Mouse (Mus musculus): ENCODE data around the gene Srpr. TPM values are rescaled to one million over a fixed set of nuclear protein-coding genes. Genes with fewer than 3 reads are reported as not detected.

Gene Srpr
- polyA plus RNA-seq, 1 experiment from 2014 or later: 125 TPM

DNA sequence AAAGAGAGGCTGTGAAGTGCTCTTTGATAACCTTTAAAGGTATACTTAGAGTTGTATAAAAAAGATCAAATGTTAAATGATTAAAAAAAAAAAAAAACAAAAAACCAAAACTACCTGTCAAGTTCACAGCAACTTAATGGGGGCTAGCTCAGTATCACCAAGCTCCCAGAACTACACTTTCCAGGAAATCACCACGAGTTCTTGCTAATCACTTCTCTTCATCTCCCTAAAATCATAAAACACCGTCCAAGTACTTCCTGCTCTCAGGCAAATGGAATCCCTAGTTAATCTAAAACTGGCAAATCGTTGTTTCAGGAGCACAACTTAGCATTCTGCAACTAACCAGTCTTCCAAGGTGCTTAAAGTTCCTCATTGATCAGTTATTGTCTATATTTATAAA lies 64.5 kb downstream of the Srpr start:
- Histone ChIP-seq H3K4me3 (ENCODE audit: low read length) (no peak overlapping the region), H3K9me3 (ENCODE audit: control insufficient read depth, low read length) (no peaks in the 10 kb centered on the region), H3K27ac (ENCODE audit: low read depth, low read length) (no peak overlapping the region), H3K4me1 (ENCODE audit: control insufficient read depth, insufficient read depth, low read length) (peaks cover 15% of the 10 kb centered on the region), H3K27me3 (ENCODE audit: control insufficient read depth, insufficient read depth, low read length) (no peaks in the 10 kb centered on the region), H3K9ac (ENCODE audit: low read depth, low read length) (no peak overlapping the region), H3K36me3 (ENCODE audit: control insufficient read depth, insufficient read depth, low read length) (no peaks in the 10 kb centered on the region; the same call in 1 of the 2 replicates), H3K4me2 (replicated peaks; ENCODE audit: low read depth, low read length) (no peak overlapping the region)
- 60% methylated on average over 3 of the region's 3 CpGs for WGBS
- ATAC-seq (ENCODE audit: low FRiP score, low TSS enrichment): no peak

DNA sequence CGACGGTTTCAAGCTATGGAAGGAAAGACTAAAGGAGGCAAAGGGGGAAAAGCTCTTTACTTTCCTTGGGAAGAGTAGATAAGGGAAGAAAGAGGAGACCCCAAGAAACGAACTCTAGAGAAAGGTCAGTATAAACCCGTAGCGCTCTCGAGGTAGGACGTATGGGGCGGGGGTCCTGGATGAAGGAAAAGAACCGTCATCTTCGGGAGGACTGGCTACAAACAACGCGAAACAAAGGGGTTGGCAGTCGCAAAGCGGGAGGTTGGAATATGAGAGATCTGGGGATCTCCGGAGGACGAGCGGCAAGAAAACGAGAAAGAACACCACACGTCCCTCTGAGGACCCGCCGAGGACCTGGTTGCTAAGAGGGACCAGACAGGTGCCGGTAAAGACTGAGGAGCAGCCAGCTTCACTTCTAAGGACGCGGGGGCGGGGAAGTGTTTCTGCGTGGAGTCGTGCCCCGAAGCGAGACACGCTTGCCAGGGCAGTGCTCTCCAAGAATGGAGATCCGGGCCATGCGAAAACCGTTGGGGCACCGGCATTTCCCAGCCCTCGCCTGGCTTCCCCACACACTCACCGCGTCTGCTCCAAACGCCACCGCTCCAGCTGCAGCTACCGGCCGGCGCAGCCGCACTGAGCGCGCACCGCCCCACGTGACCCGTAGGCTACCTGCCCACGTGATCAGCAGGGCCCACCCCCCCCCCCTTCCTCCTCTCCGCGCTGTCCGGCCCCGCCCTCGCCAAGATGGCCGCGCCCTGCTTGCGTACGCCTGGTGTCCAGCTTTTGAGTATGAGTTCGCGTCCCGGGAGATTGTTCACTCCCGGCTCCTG lies 67.4 kb downstream of the Srpr start, which contains the start of the genes Fam118b and Rpusd4:
Gene Fam118b, minus strand, starts transcription at position 660 of the 830 bp plus-strand sequence.
Gene Rpusd4, plus strand, starts transcription at position 720 of the 830 bp plus-strand sequence.
- H3K4me3 ChIP-seq (ENCODE audit: low read length): peak within 1 kb of the TSS; percentile 52
- peak; percentile 98 for ATAC-seq (ENCODE audit: low FRiP score, low TSS enrichment)
- peak within 1 kb of the TSS; percentile 63 for H3K9ac ChIP-seq (ENCODE audit: low read depth, low read length)
- 0 out of 2 replicates have a peak within 1 kb of the TSS, but pooled peaks have one; percentile 6 for H3K27ac ChIP-seq (ENCODE audit: low read depth, low read length)
- peak within 1 kb of the TSS; percentile 92 for H3K4me2 ChIP-seq (replicated peaks; ENCODE audit: low read depth, low read length)
- peaks cover 15% of the 10 kb centered on the region for H3K4me1 ChIP-seq (ENCODE audit: control insufficient read depth, insufficient read depth, low read length)
- WGBS: under 1% methylated on average over 60 of the region's 62 CpGs
- no peaks in the 10 kb centered on the region for H3K9me3 ChIP-seq (ENCODE audit: control insufficient read depth, low read length)
- H3K27me3 ChIP-seq (ENCODE audit: control insufficient read depth, insufficient read depth, low read length): no peaks in the 10 kb centered on the region
- H3K36me3 ChIP-seq (ENCODE audit: control insufficient read depth, insufficient read depth, low read length): peaks cover 14% of the 10 kb centered on the region

DNA sequence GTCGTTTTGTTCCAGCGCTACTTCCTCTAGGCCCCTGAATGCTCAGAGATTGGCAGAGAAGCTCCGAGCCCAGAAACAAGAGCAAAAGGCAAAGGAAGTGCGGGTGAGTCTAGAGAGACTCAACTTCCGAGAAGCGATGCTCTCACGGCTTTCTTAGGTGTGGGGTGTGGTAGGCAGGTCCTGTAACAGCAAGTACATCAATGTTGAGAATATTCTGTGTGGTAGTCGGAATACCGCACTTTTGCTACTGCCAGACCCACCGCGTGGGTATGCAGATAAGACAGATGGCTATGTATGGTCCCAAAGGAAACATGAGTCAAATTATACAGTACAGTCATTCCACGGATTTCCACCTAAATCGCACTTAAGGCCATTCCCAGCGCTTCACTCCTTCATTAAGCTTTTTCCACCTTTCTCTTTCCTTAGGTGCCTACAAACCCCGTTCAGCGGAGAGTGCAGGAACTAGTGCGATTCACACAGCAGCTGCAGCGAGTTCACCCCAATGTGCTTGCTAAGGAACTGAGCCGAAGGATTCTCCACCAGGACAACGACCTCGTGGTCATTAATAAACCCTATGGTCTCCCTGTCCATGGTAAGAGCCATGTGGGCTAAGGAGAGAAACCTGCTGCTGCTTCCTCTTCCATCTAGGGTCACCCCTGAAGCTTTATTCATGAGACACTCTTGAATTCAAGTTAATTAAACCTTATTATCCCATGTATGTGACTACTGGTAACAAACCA lies 68.2 kb downstream of the Srpr start:
- Histone ChIP-seq H3K9me3 (ENCODE audit: control insufficient read depth, low read length) (no peaks in the 10 kb centered on the region), H3K27me3 (ENCODE audit: control insufficient read depth, insufficient read depth, low read length) (no peaks in the 10 kb centered on the region), H3K4me2 (replicated peaks; ENCODE audit: low read depth, low read length) (peak overlapping the region; percentile 59), H3K27ac (ENCODE audit: low read depth, low read length) (no peak overlapping the region), H3K4me3 (ENCODE audit: low read length) (peak overlapping the region; percentile 52), H3K36me3 (ENCODE audit: control insufficient read depth, insufficient read depth, low read length) (peaks cover 22% of the 10 kb centered on the region), H3K9ac (ENCODE audit: low read depth, low read length) (peak overlapping the region; percentile 53), H3K4me1 (ENCODE audit: control insufficient read depth, insufficient read depth, low read length) (peaks cover 15% of the 10 kb centered on the region)
- WGBS: 1% methylated on average over 21 of the region's 21 CpGs
- peak; percentile 48 for ATAC-seq (ENCODE audit: low FRiP score, low TSS enrichment)

DNA sequence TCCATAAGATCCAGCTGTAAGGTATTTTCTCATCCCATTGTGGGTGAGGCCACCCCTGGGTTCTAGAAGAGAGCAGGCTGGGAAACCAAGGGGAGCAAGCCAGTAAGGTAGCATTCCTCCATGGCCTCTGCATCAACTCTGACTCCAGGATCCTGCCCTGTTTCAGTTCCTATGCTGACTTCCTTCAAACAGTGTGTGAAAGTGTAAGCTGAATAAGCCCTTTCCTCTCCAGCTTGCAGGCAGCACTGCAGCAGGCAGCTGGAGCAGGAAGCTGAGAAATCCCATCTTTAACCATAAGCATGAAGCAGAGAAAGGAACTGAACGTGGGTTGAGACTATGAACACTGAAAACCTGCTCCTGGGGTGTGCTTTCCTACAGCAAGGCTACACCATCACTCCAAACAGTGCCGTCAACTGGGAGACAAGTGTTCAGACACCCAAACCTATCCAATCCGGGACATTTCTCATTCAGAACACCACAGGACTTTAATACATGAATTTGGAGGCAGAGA lies 77.9 kb downstream of the Srpr start:
- Histone ChIP-seq H3K4me2 (replicated peaks; ENCODE audit: low read depth, low read length) (no peak overlapping the region), H3K9ac (ENCODE audit: low read depth, low read length) (no peak overlapping the region), H3K4me3 (ENCODE audit: low read length) (no peak overlapping the region), H3K36me3 (ENCODE audit: control insufficient read depth, insufficient read depth, low read length) (peaks cover 44% of the 10 kb centered on the region), H3K9me3 (ENCODE audit: control insufficient read depth, low read length) (no peaks in the 10 kb centered on the region), H3K4me1 (ENCODE audit: control insufficient read depth, insufficient read depth, low read length) (peaks cover 4% of the 10 kb centered on the region; the same call in 1 of the 2 replicates), H3K27me3 (ENCODE audit: control insufficient read depth, insufficient read depth, low read length) (no peaks in the 10 kb centered on the region), H3K27ac (ENCODE audit: low read depth, low read length) (no peak overlapping the region)
- no peak for ATAC-seq (ENCODE audit: low FRiP score, low TSS enrichment)
- 86% methylated on average over 3 of the region's 3 CpGs for WGBS

DNA sequence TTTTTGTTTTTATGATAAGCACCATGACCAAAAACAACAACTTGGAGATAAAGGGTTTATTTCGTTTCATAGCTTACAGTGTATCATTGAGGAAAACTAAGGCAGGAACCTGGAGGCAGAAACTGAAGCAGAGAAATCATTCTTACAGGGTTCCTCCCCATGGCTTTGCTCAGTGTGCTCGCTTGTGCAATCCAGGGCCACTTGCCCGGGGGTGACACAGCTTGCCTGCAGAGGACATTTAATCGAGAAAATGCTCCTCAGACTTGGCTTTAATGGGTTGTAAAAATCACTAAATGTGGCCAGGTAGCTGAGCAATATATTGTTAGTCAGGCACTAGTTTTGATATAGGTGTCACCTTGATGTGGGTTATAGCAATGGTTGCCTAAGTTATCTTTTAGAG lies 78.5 kb downstream of the Srpr start:
- peaks cover 9% of the 10 kb centered on the region; the same call in 1 of the 2 replicates for H3K4me1 ChIP-seq (ENCODE audit: control insufficient read depth, insufficient read depth, low read length)
- no peak for ATAC-seq (ENCODE audit: low FRiP score, low TSS enrichment)

DNA sequence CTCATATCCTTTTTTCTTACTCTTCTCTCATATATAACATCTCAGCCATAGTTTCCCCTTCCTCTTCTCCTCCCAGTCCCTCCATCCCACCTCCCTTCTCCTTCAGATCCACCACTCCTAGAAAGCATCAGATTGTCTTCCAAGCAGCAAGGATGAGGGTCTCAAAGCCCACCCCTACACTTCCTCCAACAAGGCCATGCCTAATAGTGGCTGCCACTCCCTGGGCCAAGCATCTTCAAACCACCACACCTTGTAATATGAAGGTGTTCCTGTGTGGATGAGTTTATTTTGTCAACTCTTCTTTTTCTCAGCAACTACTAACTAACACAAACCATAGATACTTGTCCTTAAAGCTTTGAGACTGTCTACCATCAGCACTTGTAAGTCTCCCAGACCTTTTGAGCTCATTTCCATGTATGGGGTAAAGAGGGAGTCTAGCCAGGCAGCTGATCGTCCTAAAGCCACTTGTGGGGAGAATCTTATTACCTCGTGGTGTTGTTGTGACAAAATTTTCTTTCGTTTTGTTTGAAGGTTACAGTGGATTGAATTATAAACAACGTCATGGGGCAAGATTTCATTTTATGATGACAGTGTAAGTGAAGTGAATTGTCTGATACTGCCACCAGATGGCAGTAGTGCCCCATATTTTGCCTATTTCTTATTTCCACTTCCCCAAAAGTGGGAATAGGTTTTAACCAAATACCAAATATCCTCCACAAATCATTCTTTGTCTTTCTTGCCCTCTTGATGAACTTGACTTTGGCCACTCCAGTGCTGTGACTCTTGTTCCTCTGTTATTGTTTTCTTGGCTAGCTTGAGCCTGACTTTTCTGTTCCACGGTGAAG lies 82.3 kb downstream of the Srpr start:
- H3K4me2 ChIP-seq (replicated peaks; ENCODE audit: low read depth, low read length): no peak overlapping the region
- no peaks in the 10 kb centered on the region for H3K27me3 ChIP-seq (ENCODE audit: control insufficient read depth, insufficient read depth, low read length)
- no peak overlapping the region for H3K27ac ChIP-seq (ENCODE audit: low read depth, low read length)
- peaks cover 13% of the 10 kb centered on the region; the same call in 1 of the 2 replicates for H3K4me1 ChIP-seq (ENCODE audit: control insufficient read depth, insufficient read depth, low read length)
- H3K36me3 ChIP-seq (ENCODE audit: control insufficient read depth, insufficient read depth, low read length): peaks cover 9% of the 10 kb centered on the region
- WGBS: 9% methylated on average over 5 of the region's 5 CpGs
- ATAC-seq (ENCODE audit: low FRiP score, low TSS enrichment): peak; percentile 44; the same call in 1 of the 2 replicates
- H3K9me3 ChIP-seq (ENCODE audit: control insufficient read depth, low read length): no peaks in the 10 kb centered on the region
- H3K9ac ChIP-seq (ENCODE audit: low read depth, low read length): no peak overlapping the region
- H3K4me3 ChIP-seq (ENCODE audit: low read length): no peak overlapping the region

More for the DNA sequence above, 78.5 kb downstream of the Srpr start:
- H3K36me3 ChIP-seq (ENCODE audit: control insufficient read depth, insufficient read depth, low read length): peaks cover 39% of the 10 kb centered on the region
- H3K27ac ChIP-seq (ENCODE audit: low read depth, low read length): no peak overlapping the region
- no peak overlapping the region for H3K4me3 ChIP-seq (ENCODE audit: low read length)
- WGBS: 94% methylated on average over 4 of the region's 4 CpGs
- H3K4me2 ChIP-seq (replicated peaks; ENCODE audit: low read depth, low read length): no peak overlapping the region
- H3K27me3 ChIP-seq (ENCODE audit: control insufficient read depth, insufficient read depth, low read length): no peaks in the 10 kb centered on the region
- no peak overlapping the region for H3K9ac ChIP-seq (ENCODE audit: low read depth, low read length)
- H3K9me3 ChIP-seq (ENCODE audit: control insufficient read depth, low read length): no peaks in the 10 kb centered on the region

DNA sequence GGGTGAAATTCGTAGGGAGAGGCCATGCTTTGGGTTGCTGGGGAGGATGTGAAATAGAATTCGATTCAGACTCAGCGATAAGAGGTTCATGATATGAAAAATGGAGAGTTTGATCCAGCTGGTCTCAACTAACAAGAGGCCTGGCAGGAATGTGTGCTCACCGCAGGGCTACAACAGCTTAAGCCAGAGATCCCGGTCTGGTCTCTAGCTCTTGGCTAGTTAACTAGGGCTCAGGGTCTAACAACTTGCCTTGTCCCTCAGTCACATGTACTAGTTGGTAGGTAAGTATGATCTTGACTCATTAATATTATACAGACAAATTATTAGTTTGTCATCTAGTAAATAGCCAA lies 82.9 kb downstream of the Srpr start:
- Histone ChIP-seq H3K4me1 (ENCODE audit: control insufficient read depth, insufficient read depth, low read length) (peaks cover 13% of the 10 kb centered on the region; the same call in 1 of the 2 replicates), H3K9ac (ENCODE audit: low read depth, low read length) (no peak overlapping the region), H3K4me3 (ENCODE audit: low read length) (no peak overlapping the region), H3K4me2 (replicated peaks; ENCODE audit: low read depth, low read length) (no peak overlapping the region), H3K9me3 (ENCODE audit: control insufficient read depth, low read length) (no peaks in the 10 kb centered on the region), H3K27ac (ENCODE audit: low read depth, low read length) (no peak overlapping the region), H3K27me3 (ENCODE audit: control insufficient read depth, insufficient read depth, low read length) (no peaks in the 10 kb centered on the region), H3K36me3 (ENCODE audit: control insufficient read depth, insufficient read depth, low read length) (peaks cover 3% of the 10 kb centered on the region)
- 52% methylated on average over 5 of the region's 5 CpGs for WGBS
- ATAC-seq (ENCODE audit: low FRiP score, low TSS enrichment): peak; percentile 66

DNA sequence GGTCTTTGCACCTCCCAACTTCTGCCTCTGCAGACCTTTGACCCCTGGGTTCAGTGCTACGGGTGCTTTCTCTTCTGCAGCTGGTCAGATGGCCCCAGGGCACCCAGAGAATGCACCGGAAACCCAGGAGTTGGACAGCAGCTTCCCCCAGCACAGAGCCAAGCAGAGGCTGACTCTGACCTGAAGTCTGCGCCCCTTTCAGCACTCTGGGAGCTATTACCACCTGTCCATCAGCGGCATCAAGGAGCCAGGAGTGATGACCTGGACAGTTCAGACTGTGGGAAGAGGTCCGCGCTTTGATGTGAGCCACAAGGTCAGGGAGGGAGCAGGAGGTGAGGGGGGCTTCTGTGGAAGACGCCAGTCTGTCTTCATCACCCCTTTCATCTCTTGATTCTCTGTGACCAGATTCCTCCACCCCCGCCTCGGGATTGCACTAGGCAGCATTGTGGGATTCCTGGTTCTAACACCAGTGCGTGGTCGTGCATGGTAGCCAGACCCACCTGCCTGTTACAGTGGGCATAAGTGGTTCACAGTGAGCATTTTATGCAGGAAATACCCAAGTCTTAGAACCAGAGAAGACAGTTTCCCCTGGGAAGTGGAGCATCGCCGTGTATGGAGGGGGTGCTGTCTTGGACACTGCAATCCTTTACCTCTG lies 83.6 kb downstream of the Srpr start:
- no peak overlapping the region for H3K4me3 ChIP-seq (ENCODE audit: low read length)
- no peaks in the 10 kb centered on the region for H3K9me3 ChIP-seq (ENCODE audit: control insufficient read depth, low read length)
- no peaks in the 10 kb centered on the region for H3K36me3 ChIP-seq (ENCODE audit: control insufficient read depth, insufficient read depth, low read length)
- peak; percentile 55; the same call in 1 of the 2 replicates for ATAC-seq (ENCODE audit: low FRiP score, low TSS enrichment)
- H3K9ac ChIP-seq (ENCODE audit: low read depth, low read length): no peak overlapping the region
- H3K27me3 ChIP-seq (ENCODE audit: control insufficient read depth, insufficient read depth, low read length): no peaks in the 10 kb centered on the region
- no peak overlapping the region for H3K27ac ChIP-seq (ENCODE audit: low read depth, low read length)
- WGBS: 56% methylated on average over 13 of the region's 13 CpGs
- no peak overlapping the region for H3K4me2 ChIP-seq (replicated peaks; ENCODE audit: low read depth, low read length)
- H3K4me1 ChIP-seq (ENCODE audit: control insufficient read depth, insufficient read depth, low read length): peaks cover 13% of the 10 kb centered on the region; the same call in 1 of the 2 replicates
